Mouse (Mus musculus) stomach, embryonic 14.5 days (tissue): ENCODE results near the gene Bbs5. TPM values are rescaled to one million over a fixed set of nuclear protein-coding genes. Genes with fewer than 3 reads are reported as not detected.
A peak's percentile ranks its signal among the peaks of the same experiment; 100 is the strongest.

Source experiments
- ATAC-seq: fragments of 200-750 bp; cut with Nextera tagmentation; 2 replicates; pipeline ENCODE4 v1.8.0; 2017; ENCODE audit warnings: low read depth, moderate TSS enrichment; ENCODE audit not compliant: insufficient number of reproducible peaks, insufficient read depth, low FRiP score
- H3K27ac ChIP-seq: fragments of 300-500 bp; sonication (generic); 2 replicates; pipeline ENCODE4 v1.5.1; 2014; ENCODE audit warnings: mild to moderate bottlenecking, low read length, moderate library complexity, mixed read lengths
- H3K27me3 ChIP-seq: fragments of 300-500 bp; sonication (generic); 2 replicates; pipeline ENCODE4 v1.6.1; 2014; ENCODE audit warnings: low read length, control low read depth, mixed read lengths; ENCODE audit not compliant: control insufficient read depth, insufficient read depth
- H3K36me3 ChIP-seq: fragments of 300-500 bp; sonication (generic); 2 replicates; pipeline ENCODE4 v1.6.1; 2014; ENCODE audit warnings: mild to moderate bottlenecking, control low read depth, low read length, moderate library complexity, mixed read lengths; ENCODE audit not compliant: control insufficient read depth, insufficient read depth
- H3K4me1 ChIP-seq: fragments of 300-500 bp; sonication (generic); 2 replicates; pipeline ENCODE4 v1.6.1; 2014; ENCODE audit warnings: low read length, control low read depth, mixed read lengths; ENCODE audit not compliant: control insufficient read depth, insufficient read depth
- H3K4me2 ChIP-seq: fragments of 300-500 bp; sonication (generic); replicated peaks from 2 replicates; pipeline ENCODE4 v1.6.1; 2014; ENCODE audit warnings: low read depth, low read length, control low read depth
- H3K4me3 ChIP-seq: fragments of 300-500 bp; sonication (generic); 2 replicates; pipeline ENCODE4 v1.5.1; 2014; ENCODE audit warnings: low read depth, low read length, control low read depth
- H3K9ac ChIP-seq: fragments of 300-500 bp; sonication (generic); replicated peaks from 2 replicates; pipeline ENCODE4 v1.6.1; 2014; ENCODE audit warnings: low read depth, mild to moderate bottlenecking, control low read depth, low read length, moderate library complexity, mixed read lengths
- H3K9me3 ChIP-seq: fragments of 300-500 bp; sonication (generic); 2 replicates; pipeline ENCODE4 v1.6.1; 2016; ENCODE audit warnings: low read depth, low read length, control low read depth; ENCODE audit not compliant: control insufficient read depth
- WGBS: fragments of 180-500 bp; shearing (Covaris S2); extraction: QIAGEN DNeasy Blood & Tissue Kit; methylation state at CpG from one replicate; pipeline ENCODE4 v1.1.7; 2014; 5-methylcytosine and 5-hydroxymethylcytosine counted together
- polyA plus RNA-seq: library from polyadenylated mRNA; unstranded; fragments of >200 nt; fragmentation: Nextera tagmentation; extraction: Ambion mirVana; gene quantifications from 2 replicates; pipeline ENCODE4 v1.2.1, GENCODE M21; 2014

Bbs5 gene
- polyA plus RNA-seq = 16.3 and 19.9 TPM in 2 replicates

DNA sequence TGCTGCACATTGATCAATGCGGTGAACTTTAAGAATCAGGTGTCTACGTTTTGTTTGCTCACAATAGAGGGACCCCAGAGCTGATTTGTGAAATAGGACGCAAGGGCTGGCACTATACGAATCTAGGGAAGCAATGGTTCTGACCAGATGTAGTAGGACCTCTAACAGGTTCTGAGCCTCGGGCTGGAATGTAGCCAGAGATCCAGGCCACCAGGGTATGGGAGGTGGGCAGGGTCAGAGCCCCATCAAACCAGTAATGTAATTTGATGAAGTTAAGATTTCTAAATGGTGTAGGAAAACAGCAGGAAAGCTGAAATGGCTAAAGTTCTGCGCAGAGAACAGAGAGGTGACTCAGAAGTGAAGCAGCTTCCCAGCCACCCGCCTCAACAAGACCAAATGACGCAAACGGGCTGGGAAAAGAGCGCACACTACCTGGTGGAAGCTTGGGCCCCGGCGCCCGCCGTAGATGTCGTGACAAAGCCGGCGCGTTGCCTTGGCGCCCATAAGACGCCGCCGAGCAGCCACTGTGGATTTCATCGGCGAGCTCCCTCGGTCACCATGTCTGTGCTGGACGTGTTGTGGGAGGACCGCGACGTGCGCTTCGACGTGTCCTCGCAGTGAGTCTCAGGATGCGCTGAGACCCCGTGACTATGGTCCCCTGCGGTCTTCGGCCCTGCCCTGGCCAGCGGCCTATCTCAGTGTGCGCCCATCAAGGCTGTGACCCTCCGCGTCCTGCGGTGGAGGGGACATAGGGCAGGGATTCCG lies at the start of gene Bbs5:
Gene Bbs5 (plus strand): TSS at position 446 of the 765 bp plus-strand sequence.
- peak; percentile 91 for ATAC-seq
- 2% methylated on average over 43 of the region's 43 CpGs for WGBS
- H3K4me3 ChIP-seq = peak within 1 kb of the TSS; percentile 87
- peak within 1 kb of the TSS; percentile 53 for H3K9ac ChIP-seq
- H3K27ac ChIP-seq = no peak within 1 kb of the TSS
- H3K36me3 ChIP-seq = no peaks in the 10 kb centered on the region
- no peaks in the 10 kb centered on the region for H3K9me3 ChIP-seq
- H3K4me1 ChIP-seq = peaks cover 3% of the 10 kb centered on the region; the same call in 1 of the 2 replicates
- H3K4me2 ChIP-seq = peak within 1 kb of the TSS; percentile 69
- no peaks in the 10 kb centered on the region for H3K27me3 ChIP-seq

DNA sequence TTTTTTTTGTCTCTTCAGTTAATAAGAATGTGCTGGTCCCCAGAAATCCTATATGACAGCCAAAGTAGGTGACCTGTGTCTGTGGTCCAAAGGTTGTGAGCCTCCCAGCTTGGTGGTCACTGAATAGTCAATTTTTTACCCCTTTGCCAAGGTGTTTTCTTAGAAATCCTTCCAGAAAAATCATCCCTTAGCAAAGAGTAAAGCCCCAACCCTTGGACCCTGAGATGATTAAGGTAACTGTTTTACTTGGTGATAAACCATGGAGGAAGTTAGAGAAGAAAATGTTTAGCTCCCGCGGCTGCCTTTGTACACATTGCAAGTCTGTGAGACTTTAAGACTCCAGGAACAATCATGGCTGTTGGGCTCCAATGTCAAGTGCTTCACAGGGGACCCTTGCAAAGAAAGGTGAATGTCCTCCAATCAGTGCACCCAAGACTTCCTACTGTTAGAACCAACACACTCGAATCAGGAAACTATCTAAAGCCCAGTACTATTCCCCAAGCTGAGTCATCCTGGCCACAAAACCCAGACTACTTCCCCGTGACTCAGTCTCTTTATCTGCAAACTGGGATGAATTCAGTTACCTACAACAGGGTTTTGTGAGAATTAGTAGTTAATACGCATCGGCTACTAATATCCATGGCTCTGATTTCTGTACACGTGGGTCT lies 43.1 kb upstream of the Bbs5 start:
- no peak overlapping the region for H3K27ac ChIP-seq
- WGBS = 83% methylated on average over 7 of the region's 7 CpGs
- ATAC-seq = no peak
- H3K27me3 ChIP-seq = no peaks in the 10 kb centered on the region
- H3K9me3 ChIP-seq = no peaks in the 10 kb centered on the region
- H3K4me3 ChIP-seq = no peak overlapping the region
- no peak overlapping the region for H3K9ac ChIP-seq
- no peaks in the 10 kb centered on the region for H3K36me3 ChIP-seq
- no peak overlapping the region for H3K4me2 ChIP-seq
- no peaks in the 10 kb centered on the region for H3K4me1 ChIP-seq

- H3K27ac ChIP-seq = no peak overlapping the region
- no peaks in the 10 kb centered on the region for H3K27me3 ChIP-seq
- H3K4me1 ChIP-seq = no peaks in the 10 kb centered on the region
- H3K4me3 ChIP-seq = no peak overlapping the region
- H3K4me2 ChIP-seq = no peak overlapping the region
- H3K9me3 ChIP-seq = no peaks in the 10 kb centered on the region
- no peaks in the 10 kb centered on the region for H3K36me3 ChIP-seq
- no peak overlapping the region for H3K9ac ChIP-seq
- ATAC-seq = no peak
- WGBS = 94% methylated on average over 3 of the region's 3 CpGs
These were observed 40.4 kb upstream of the Bbs5 start for GRCm38 (mm10) chr2:69606621-69607020.

DNA sequence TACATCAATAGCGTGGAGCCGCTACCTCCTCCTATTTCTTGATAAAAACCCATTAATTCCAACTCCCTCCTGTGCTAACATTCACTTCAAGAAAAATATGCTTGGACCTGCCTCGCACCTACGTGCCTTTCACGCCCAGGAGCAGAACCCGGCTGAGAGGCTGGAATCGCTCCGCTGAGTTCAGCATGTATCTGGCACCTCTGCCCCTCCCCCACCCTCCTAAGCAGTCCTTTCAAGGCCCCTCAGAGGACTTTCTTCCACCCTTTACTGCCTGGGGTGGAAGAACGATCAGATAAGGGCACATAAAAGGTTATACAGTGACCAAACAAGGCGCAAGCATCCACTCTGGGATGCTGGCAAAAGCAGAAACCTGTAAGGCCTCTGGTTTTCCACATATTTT lies 34.7 kb upstream of the Bbs5 start:
- ATAC-seq = 0 out of 2 replicates have a peak, but pooled peaks have one; percentile 65

DNA sequence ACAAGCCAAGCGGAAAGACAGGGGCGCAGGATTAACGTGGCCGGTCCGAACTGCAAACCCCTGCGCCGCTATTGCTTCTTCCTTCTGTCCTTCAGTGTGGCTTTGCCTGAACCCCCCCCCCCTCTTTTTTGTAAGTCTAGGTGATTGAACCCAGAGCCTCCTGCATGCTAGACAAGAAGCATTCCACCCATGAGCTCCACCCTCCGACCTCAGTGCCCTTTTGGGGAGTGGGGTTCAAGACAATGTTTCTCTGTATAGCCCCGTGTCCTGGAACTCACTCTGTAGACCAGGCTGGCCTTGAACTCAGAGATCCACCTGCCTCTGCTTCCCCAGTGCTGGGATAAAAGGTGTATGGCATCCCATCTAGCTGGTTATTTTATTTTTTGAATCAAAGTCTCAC lies 34.3 kb upstream of the Bbs5 start:
- no peak overlapping the region for H3K27ac ChIP-seq
- 0 out of 2 replicates have a peak overlapping the region, but pooled peaks have one; percentile 23 for H3K4me2 ChIP-seq
- WGBS = 49% methylated on average over 9 of the region's 9 CpGs
- no peaks in the 10 kb centered on the region for H3K36me3 ChIP-seq
- H3K9me3 ChIP-seq = no peaks in the 10 kb centered on the region
- no peak overlapping the region for H3K9ac ChIP-seq
- ATAC-seq = no peak
- H3K4me3 ChIP-seq = no peak overlapping the region
- no peaks in the 10 kb centered on the region for H3K4me1 ChIP-seq
- no peaks in the 10 kb centered on the region for H3K27me3 ChIP-seq

More for the DNA sequence above, 34.7 kb upstream of the Bbs5 start:
- Histone ChIP-seq H3K27me3 (no peaks in the 10 kb centered on the region), H3K9me3 (no peaks in the 10 kb centered on the region), H3K4me3 (no peak overlapping the region), H3K4me2 (0 out of 2 replicates have a peak overlapping the region, but pooled peaks have one; percentile 23), H3K4me1 (no peaks in the 10 kb centered on the region), H3K9ac (no peak overlapping the region), H3K36me3 (no peaks in the 10 kb centered on the region), H3K27ac (no peak overlapping the region)
- WGBS = 9% methylated on average over 10 of the region's 10 CpGs

DNA sequence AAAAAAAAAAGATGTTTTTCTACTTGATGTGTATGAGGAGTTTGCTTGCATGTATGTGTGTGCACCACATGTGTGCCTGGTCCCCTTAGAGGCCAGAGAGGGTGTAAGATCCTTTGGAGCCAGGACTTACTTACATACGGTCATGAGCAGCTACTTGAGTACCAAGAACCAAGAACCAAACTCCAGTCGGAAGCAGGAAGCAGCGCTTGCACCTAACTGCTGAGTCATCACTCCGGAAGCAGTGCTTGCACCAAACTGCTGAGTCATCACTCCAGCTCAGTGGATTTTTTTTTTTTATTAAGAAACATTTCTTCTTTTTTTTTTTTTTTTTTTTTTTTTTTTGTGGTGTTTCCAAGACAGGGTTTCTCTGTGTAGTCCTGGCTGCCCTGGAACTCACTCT lies 33.7 kb upstream of the Bbs5 start:
- Histone ChIP-seq H3K4me3 (no peak overlapping the region), H3K27me3 (no peaks in the 10 kb centered on the region), H3K36me3 (no peaks in the 10 kb centered on the region), H3K9me3 (no peaks in the 10 kb centered on the region), H3K4me1 (no peaks in the 10 kb centered on the region), H3K9ac (no peak overlapping the region), H3K27ac (no peak overlapping the region), H3K4me2 (no peak overlapping the region)
- no peak for ATAC-seq
- WGBS = 69% methylated on average over 4 of the region's 4 CpGs

GRCm38 (mm10) chr2:69618336-69618735 lies 28.6 kb upstream of the Bbs5 start:
- Histone ChIP-seq H3K4me2 (no peak overlapping the region), H3K36me3 (no peaks in the 10 kb centered on the region), H3K4me1 (no peaks in the 10 kb centered on the region), H3K27me3 (no peaks in the 10 kb centered on the region), H3K27ac (no peak overlapping the region), H3K9ac (no peak overlapping the region), H3K9me3 (no peaks in the 10 kb centered on the region), H3K4me3 (no peak overlapping the region)
- no peak for ATAC-seq

- H3K27ac ChIP-seq = no peak overlapping the region
- no peak overlapping the region for H3K9ac ChIP-seq
- no peaks in the 10 kb centered on the region for H3K36me3 ChIP-seq
- H3K4me2 ChIP-seq = no peak overlapping the region
- no peaks in the 10 kb centered on the region for H3K9me3 ChIP-seq
- H3K4me1 ChIP-seq = no peaks in the 10 kb centered on the region
- no peaks in the 10 kb centered on the region for H3K27me3 ChIP-seq
- H3K4me3 ChIP-seq = no peak overlapping the region
- no peak for ATAC-seq
These were observed 27.7 kb upstream of the Bbs5 start for GRCm38 (mm10) chr2:69619286-69619685.
